Mouse (Mus musculus): ENCODE data around the gene Gas8. TPM values are rescaled to one million over a fixed set of nuclear protein-coding genes. Genes with fewer than 3 reads are reported as not detected.
"Not testable (repeated sequence)": the region's sequence is repeated elsewhere in the genome, so short reads cannot be mapped to it uniquely, and the experiment has no call there.

Gas8 gene
- polyA plus RNA-seq (2012; ENCODE audit: insufficient read depth, insufficient read length, low replicate concordance, missing spikeins): not detected in 2 replicates

DNA sequence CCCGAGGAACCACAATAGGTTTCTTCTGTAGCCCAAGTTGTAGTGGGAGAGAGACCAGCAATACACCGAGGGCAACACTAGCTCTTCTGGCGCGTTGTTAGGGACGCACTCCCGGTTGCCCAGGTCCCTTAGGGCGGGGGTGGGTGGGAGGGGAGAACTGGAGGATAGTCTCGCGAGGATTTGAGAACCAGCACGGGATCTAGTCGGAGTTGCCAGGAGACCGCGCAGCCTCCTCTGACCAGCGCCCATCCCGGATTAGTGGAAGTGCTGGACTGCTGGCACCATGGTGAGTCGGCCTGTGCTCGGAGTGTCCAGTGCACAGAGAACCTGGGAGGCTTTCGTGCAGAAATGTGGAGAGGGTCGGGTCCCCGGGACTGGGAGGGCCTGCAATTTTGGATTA lies at the start of gene Gas8:
Gene Gas8 (plus strand): TSS at position 168 of the 400 bp plus-strand sequence.
- peaks cover 34% of the 10 kb centered on the region for H3K4me1 ChIP-seq (ENCODE audit: control insufficient read depth, insufficient read depth, low read length)
- TF ChIP-seq POLR2A (IDR thresholded peaks at IDR 0.05; ENCODE audit: insufficient read depth, low read depth, low read length): no peak
- TF ChIP-seq CTCF (IDR thresholded peaks at IDR 0.05; ENCODE audit: insufficient read depth, low read depth, low read length): no peak
- H3K4me3 ChIP-seq (ENCODE audit: insufficient read depth, low read depth, low read length): peak within 1 kb of the TSS; percentile 89
- no peak within 1 kb of the TSS for H3K27ac ChIP-seq (ENCODE audit: insufficient read depth, low read depth, low read length)
- WGBS: 0% methylated on average over 20 of the region's 20 CpGs

DNA sequence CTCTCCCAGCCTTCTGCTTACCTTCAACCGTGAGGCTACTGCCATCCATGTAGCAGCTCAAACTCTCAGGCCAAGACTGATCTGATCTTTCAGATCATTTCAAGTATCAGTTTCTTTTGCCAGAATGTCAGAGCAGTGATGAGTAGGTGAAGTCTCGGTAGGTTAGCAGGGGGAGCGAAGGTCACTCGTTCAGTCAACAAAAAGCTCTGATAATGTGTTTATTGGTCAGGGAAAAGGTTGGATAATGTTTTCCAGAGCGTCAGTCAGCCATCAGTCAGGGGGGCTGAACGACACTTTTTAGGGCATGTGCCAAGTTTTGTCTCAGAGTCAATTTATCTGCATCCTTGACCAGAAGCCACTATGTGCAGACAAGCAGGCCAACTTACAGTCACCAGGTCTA lies 45.6 kb upstream of the Gas8 start:
- not testable (repeated sequence) for H3K27ac ChIP-seq (ENCODE audit: insufficient read depth, low read depth, low read length); H3K4me3 ChIP-seq (ENCODE audit: insufficient read depth, low read depth, low read length); H3K4me1 ChIP-seq (ENCODE audit: control insufficient read depth, insufficient read depth, low read length)
- 78% methylated on average over 6 of the region's 6 CpGs for WGBS

DNA sequence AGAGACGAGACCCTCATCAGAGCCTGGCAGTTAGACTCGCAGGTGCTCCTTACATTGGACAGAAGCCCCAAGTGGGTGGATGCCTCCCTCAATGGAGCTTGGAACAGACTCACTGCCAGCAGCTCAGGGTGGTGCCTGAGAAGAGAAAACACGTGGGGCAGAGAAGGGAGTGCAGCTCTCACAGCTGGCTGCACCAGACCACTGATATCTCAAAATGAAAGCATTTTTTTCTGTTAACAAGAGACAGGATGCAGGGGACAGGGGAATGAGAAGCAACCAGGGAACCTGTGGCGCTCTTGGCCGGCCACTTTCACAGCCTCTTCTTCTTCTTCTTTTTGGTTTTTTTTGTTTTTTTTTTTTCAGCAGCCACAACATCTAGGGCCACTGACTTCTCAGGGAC lies 44.1 kb upstream of the Gas8 start:
- not testable (repeated sequence) for H3K4me3 ChIP-seq (ENCODE audit: insufficient read depth, low read depth, low read length); H3K27ac ChIP-seq (ENCODE audit: insufficient read depth, low read depth, low read length)
- H3K4me1 ChIP-seq (ENCODE audit: control insufficient read depth, insufficient read depth, low read length): peaks cover 15% of the 10 kb centered on the region
- WGBS: 54% methylated on average over 5 of the region's 5 CpGs

DNA sequence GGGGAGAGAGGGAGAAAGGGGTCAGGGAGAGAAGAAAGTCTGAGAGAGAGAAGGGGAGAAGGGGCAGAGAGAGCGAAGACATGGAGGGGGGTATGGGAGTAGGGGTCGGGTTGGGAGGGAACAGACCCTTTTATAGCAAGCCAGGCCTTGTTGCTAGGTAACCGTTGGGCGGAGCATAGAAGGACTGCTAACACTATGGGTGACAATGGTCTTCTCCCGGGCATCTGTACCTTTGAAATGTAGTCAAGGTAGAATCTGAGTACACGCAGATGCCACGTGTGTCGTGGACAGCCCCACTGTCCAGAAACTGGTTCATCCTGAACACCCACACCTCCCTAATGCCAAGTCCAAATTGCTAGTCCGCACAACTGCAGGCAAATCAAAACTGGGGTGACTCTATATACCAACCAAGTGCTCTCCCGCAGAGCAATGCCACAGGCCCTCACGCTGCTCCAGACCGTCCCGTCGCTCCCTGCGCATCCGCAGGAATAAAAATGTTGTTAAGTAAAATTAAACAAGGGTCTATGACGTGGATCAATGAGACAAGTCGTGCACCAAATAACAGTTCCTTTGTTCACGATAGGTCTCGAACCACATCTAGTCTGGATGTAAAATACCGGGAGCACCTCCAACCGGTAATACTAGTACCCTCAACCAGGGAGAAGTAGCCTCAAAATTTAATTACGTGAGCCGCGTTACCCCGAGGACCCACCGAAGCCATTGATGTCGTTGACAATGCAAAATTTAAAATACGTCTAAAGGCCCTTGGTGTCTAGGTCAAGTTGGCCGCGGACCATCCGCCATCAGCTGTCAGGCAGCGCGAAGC lies 41.5 kb upstream of the Gas8 start:
- WGBS: 3% methylated on average over 34 of the region's 34 CpGs
- H3K4me1 ChIP-seq (ENCODE audit: control insufficient read depth, insufficient read depth, low read length): peaks cover 15% of the 10 kb centered on the region
- H3K4me3 ChIP-seq (ENCODE audit: insufficient read depth, low read depth, low read length): peak overlapping the region; percentile 82
- TF ChIP-seq CTCF (IDR thresholded peaks at IDR 0.05; ENCODE audit: insufficient read depth, low read depth, low read length) (no peak), POLR2A (IDR thresholded peaks at IDR 0.05; ENCODE audit: insufficient read depth, low read depth, low read length) (no peak)
- H3K27ac ChIP-seq (ENCODE audit: insufficient read depth, low read depth, low read length): peak overlapping the region; percentile 94; the same call in 1 of the 2 replicates

DNA sequence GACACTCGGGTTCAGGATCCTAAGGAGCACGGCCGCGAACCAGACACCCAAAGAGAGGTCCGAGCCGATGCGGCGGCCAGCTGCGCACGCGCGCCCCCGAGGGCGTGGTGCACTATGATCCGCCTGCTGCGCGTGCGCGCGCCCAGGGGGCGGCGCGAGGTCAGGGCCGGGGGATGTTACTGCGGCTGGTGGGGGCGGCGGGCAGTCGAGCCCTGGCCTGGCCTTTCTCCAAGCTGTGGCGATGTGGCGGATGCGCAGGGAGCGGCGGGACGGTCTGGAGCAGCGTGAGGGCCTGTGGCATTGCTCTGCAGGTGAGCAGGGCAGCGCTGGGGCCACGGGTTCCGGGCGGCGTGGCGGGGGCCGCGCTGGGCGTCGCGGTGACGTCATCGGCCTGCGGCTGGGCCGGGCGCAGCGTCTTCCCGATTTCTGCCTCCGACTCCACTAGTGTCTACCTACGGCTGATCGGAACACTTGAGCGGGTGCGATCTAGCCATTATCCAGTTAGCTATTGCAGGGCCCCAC lies 40.8 kb upstream of the Gas8 start, which contains the start of gene Afg3l1:
Gene Afg3l1 (plus strand): TSS at position 167 of the 522 bp plus-strand sequence.
- peak within 1 kb of the TSS; percentile 94 for H3K27ac ChIP-seq (ENCODE audit: insufficient read depth, low read depth, low read length)
- H3K4me1 ChIP-seq (ENCODE audit: control insufficient read depth, insufficient read depth, low read length): peaks cover 15% of the 10 kb centered on the region
- TF ChIP-seq POLR2A (IDR thresholded peaks at IDR 0.05; ENCODE audit: insufficient read depth, low read depth, low read length) (peak; percentile 76), CTCF (IDR thresholded peaks at IDR 0.05; ENCODE audit: insufficient read depth, low read depth, low read length) (no peak)
- under 1% methylated on average over 57 of the region's 58 CpGs for WGBS
- peak within 1 kb of the TSS; percentile 82 for H3K4me3 ChIP-seq (ENCODE audit: insufficient read depth, low read depth, low read length)

DNA sequence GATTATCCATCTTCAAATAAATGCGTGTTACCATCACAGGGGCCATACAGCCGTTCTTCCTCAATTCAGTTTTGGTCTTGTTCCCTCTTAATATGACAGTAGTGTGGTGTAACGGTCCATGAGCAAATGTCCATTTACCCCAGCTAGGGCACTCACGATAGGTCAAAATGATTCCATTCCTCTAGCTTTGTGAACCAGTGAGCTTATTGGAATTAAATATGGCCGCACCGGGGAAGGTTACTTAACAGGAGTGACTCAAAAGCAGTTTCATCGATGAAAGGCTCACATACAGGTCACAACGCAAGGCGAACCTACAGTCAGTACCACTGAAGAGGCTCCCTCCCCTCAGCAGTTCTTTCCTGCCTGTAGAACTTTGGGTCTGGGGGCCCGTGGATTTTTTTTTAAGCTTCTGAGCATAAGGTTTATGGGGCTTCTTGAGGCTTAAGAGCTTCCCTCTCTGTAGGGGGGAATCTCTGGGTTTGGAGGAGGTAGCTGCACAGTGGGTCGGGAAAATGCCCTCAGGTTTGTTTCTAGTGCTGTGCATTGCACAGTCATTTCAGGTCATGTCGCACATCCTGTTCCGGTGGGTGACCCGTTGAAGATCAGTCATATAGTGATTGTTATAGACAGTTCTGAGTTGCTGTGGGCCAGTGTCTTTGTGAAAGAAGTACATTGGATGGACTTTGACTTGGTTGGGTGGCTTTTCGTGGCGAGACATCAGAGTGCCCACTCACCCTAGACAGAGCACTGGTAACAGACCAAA lies 40.0 kb upstream of the Gas8 start:
- Histone ChIP-seq H3K4me1 (ENCODE audit: control insufficient read depth, insufficient read depth, low read length) (peaks cover 15% of the 10 kb centered on the region), H3K4me3 (ENCODE audit: insufficient read depth, low read depth, low read length) (peak overlapping the region; percentile 43), H3K27ac (ENCODE audit: insufficient read depth, low read depth, low read length) (peak overlapping the region; percentile 94)
- no peak for TF ChIP-seq CTCF (IDR thresholded peaks at IDR 0.05; ENCODE audit: insufficient read depth, low read depth, low read length)
- TF ChIP-seq POLR2A (IDR thresholded peaks at IDR 0.05; ENCODE audit: insufficient read depth, low read depth, low read length): no peak
- WGBS: 32% methylated on average over 16 of the region's 16 CpGs

DNA sequence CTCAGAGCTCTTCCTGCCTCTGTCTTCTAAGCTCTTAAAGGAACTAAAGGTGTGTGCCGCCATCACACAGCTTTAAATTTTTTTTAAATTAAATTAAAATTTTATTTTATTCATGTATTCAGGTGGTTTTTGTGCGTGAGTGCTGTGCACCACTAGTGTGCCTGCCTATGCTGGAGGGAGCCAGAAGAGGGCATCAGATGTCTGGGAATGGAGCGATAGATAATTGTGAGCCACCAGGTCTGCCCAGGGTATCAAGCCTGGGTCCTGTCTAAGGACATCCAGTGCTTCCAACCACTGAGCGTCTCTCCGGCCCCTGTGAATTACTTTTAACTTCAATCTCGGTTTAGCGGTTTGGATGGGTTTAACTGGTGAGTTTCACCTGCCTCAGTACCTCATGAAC lies 36.0 kb upstream of the Gas8 start:
- no peak overlapping the region for H3K27ac ChIP-seq (ENCODE audit: insufficient read depth, low read depth, low read length)
- H3K4me3 ChIP-seq (ENCODE audit: insufficient read depth, low read depth, low read length): no peak overlapping the region
- no peak for TF ChIP-seq POLR2A (IDR thresholded peaks at IDR 0.05; ENCODE audit: insufficient read depth, low read depth, low read length)
- TF ChIP-seq CTCF (IDR thresholded peaks at IDR 0.05; ENCODE audit: insufficient read depth, low read depth, low read length): no peak
- WGBS: 83% methylated on average over 7 of the region's 7 CpGs
- H3K4me1 ChIP-seq (ENCODE audit: control insufficient read depth, insufficient read depth, low read length): peaks cover 8% of the 10 kb centered on the region

DNA sequence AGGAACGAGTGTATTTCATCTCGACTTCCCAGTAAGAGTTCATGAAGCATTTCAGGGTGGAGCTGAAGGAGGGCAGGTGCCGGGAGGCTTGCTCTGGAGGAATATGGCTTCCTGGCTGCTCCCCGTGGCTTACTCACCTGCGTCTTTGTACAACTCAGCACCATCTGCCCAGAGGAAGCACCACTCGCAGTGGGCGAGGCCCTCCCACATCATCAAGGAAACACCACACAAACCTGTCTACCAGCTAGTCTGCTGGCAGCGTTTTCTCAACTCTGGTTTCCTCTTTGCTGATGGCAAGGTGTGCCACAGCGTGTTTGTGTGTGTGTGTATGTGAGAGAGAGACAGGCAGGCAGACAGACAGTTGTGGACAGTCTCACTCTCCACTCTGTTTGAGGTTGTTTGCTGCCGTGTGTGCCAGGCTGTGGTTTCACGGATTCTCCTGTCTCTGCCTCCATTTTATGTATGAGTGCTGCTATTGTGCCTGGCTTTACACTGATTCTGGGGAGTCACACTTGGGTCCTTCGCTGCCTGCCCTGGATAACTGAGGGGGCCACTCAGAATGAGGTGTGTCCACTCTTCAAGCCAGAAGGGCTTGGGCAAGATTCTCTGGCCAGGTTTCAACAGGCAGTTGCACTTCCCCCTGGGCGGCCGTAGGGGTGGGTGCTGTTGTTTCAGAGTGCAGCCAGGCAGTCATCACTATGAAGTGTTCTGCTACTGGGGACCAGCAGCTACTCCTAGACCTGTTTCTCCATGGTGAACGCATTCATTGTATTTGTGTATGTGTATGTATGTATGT lies 27.2 kb upstream of the Gas8 start:
- H3K27ac ChIP-seq (ENCODE audit: insufficient read depth, low read depth, low read length): no peak overlapping the region
- H3K4me1 ChIP-seq (ENCODE audit: control insufficient read depth, insufficient read depth, low read length): no peaks in the 10 kb centered on the region
- no peak overlapping the region for H3K4me3 ChIP-seq (ENCODE audit: insufficient read depth, low read depth, low read length)
- WGBS: 91% methylated on average over 15 of the region's 15 CpGs
- TF ChIP-seq POLR2A (IDR thresholded peaks at IDR 0.05; ENCODE audit: insufficient read depth, low read depth, low read length) (no peak), CTCF (IDR thresholded peaks at IDR 0.05; ENCODE audit: insufficient read depth, low read depth, low read length) (no peak)

All from olfactory bulb, adult 2 months (tissue).